Mouse (Mus musculus) heart, embryonic 11.5 days (tissue): ENCODE results near the gene Ctrc. TPM values are rescaled to one million over a fixed set of nuclear protein-coding genes. Genes with fewer than 3 reads are reported as not detected.

Experiments used
- ATAC-seq: fragments of 200-750 bp; cut with Nextera tagmentation; replicated peaks from 2 replicates; pipeline ENCODE4 v1.8.0; 2017; ENCODE audit warnings: moderate library complexity; ENCODE audit not compliant: insufficient number of reproducible peaks, low FRiP score, low TSS enrichment
- H3K27ac ChIP-seq: fragments of 300-500 bp; sonication (generic); 2 replicates; pipeline ENCODE4 v1.5.1; 2014; ENCODE audit warnings: mild to moderate bottlenecking, low read depth, low read length
- H3K27me3 ChIP-seq: fragments of 300-500 bp; sonication (generic); 2 replicates; pipeline ENCODE4 v1.6.1; 2014; ENCODE audit warnings: mild to moderate bottlenecking, low read length, mixed read lengths; ENCODE audit not compliant: control insufficient read depth, insufficient read depth
- H3K36me3 ChIP-seq: fragments of 300-500 bp; sonication (generic); 2 replicates; pipeline ENCODE4 v1.6.1; 2014; ENCODE audit warnings: mild to moderate bottlenecking, low read length, moderate library complexity, mixed read lengths; ENCODE audit not compliant: control insufficient read depth, insufficient read depth
- H3K4me1 ChIP-seq: fragments of 300-500 bp; sonication (generic); 2 replicates; pipeline ENCODE4 v1.6.1; 2014; ENCODE audit warnings: low read length; ENCODE audit not compliant: control insufficient read depth, insufficient read depth
- H3K4me2 ChIP-seq: fragments of 300-500 bp; sonication (generic); 2 replicates; pipeline ENCODE4 v1.6.1; 2014; ENCODE audit warnings: mild to moderate bottlenecking, moderate library complexity
- H3K4me3 ChIP-seq: fragments of 300-500 bp; sonication (generic); 2 replicates; pipeline ENCODE4 v1.5.1; 2014; ENCODE audit warnings: low read depth, low read length
- H3K9ac ChIP-seq: fragments of 300-500 bp; sonication (generic); 2 replicates; pipeline ENCODE4 v1.6.1; 2014; ENCODE audit warnings: mild to moderate bottlenecking, low read depth, low read length, moderate library complexity
- H3K9me3 ChIP-seq: fragments of 300-500 bp; sonication (generic); replicated peaks from 2 replicates; pipeline ENCODE4 v1.6.1; 2016; ENCODE audit warnings: low read length; ENCODE audit not compliant: control insufficient read depth
- WGBS: fragments of 180-500 bp; shearing (Covaris S2); extraction: QIAGEN DNeasy Blood & Tissue Kit; methylation state at CpG from one replicate; pipeline ENCODE4 v1.1.7; 2014; ENCODE audit not compliant: insufficient replicate concordance; 5-methylcytosine and 5-hydroxymethylcytosine counted together
- polyA plus RNA-seq: library from polyadenylated mRNA; unstranded; fragments of >200 nt; fragmentation: Nextera tagmentation; extraction: Ambion mirVana; gene quantifications from 2 replicates; pipeline ENCODE4 v1.2.1, GENCODE M21; 2014

The Ctrc gene
- polyA plus RNA-seq, 1 experiment from 2014 or later, result not detected

DNA sequence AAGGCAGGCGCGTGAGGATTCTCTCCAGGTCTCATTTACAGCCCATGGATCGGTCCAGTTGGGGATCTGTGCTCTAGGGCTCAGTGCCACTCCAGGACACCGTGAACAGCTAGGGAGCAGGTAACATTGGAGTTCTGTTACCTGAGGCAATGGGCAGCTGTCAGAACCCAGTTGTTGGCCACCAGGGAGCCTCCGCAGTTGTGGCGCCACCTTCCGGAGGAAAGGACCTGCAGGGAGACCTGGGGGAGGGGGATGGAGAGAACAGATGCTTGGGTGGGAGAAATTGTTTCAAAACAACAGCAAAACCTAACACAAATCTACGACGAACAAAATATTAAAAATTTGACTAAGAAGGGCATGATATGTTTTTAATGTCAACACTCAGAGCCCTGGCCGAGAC lies 24.1 kb downstream of the Ctrc start:
- H3K27ac ChIP-seq, result no peak overlapping the region
- no peaks in the 10 kb centered on the region for H3K4me1 ChIP-seq
- H3K9me3 ChIP-seq, result no peaks in the 10 kb centered on the region
- ATAC-seq, result no peak
- 61% methylated on average over 10 of the region's 10 CpGs for WGBS
- H3K27me3 ChIP-seq, result no peaks in the 10 kb centered on the region
- no peak overlapping the region for H3K4me2 ChIP-seq
- no peaks in the 10 kb centered on the region for H3K36me3 ChIP-seq
- no peak overlapping the region for H3K9ac ChIP-seq
- H3K4me3 ChIP-seq, result no peak overlapping the region

DNA sequence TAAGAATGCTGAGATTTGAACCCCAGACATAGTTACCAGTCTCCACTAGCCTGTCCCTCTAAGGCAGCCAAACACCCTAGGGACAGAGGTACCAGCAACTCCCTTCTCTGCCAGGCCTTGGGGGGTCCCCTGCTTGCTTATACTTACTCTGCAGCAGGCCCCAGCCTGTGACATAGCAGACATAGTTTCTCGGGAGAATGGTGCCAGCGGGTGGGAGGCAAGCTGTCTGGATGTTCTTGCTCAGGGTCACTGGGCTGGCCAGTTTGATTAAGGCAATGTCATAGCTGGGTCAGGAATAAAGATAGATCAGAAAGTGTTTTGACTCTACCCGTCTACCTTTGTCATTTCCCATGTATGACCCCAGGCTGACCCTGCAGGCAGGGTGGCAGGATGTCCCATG lies 25.0 kb downstream of the Ctrc start:
- no peak overlapping the region for H3K27ac ChIP-seq
- no peak overlapping the region for H3K4me2 ChIP-seq
- H3K36me3 ChIP-seq, result no peaks in the 10 kb centered on the region
- whole genome bisulfite sequencing, result 39% methylated on average over 3 of the region's 3 CpGs
- no peaks in the 10 kb centered on the region for H3K4me1 ChIP-seq
- no peak overlapping the region for H3K9ac ChIP-seq
- no peaks in the 10 kb centered on the region for H3K9me3 ChIP-seq
- H3K27me3 ChIP-seq, result no peaks in the 10 kb centered on the region
- no peak for ATAC-seq
- no peak overlapping the region for H3K4me3 ChIP-seq

DNA sequence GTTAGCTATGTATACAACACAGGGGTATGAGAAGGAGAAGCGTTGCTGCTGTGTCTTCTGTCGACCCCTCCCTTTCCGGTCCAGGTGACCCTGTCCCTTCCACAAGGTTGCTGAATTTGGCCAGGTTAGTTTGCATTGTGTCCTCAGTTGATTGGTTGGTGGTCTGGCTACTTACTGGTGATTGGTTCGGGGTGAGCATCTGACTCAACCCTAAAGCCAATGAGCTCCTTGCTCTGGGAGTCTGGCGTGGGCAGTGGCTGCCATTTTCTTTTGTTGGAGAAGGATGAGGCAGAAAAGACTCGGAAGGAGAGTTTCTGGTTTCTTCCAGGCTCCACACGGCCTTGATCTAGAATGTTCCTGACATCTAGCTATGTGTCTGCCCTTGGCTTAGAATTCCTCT lies 26.8 kb downstream of the Ctrc start:
- WGBS, result 87% methylated on average over 7 of the region's 7 CpGs
- no peak for ATAC-seq
- H3K27me3 ChIP-seq, result no peaks in the 10 kb centered on the region
- H3K4me3 ChIP-seq, result no peak overlapping the region
- no peak overlapping the region for H3K9ac ChIP-seq
- no peaks in the 10 kb centered on the region for H3K9me3 ChIP-seq
- no peaks in the 10 kb centered on the region for H3K4me1 ChIP-seq
- no peak overlapping the region for H3K27ac ChIP-seq
- H3K36me3 ChIP-seq, result no peaks in the 10 kb centered on the region
- no peak overlapping the region for H3K4me2 ChIP-seq

DNA sequence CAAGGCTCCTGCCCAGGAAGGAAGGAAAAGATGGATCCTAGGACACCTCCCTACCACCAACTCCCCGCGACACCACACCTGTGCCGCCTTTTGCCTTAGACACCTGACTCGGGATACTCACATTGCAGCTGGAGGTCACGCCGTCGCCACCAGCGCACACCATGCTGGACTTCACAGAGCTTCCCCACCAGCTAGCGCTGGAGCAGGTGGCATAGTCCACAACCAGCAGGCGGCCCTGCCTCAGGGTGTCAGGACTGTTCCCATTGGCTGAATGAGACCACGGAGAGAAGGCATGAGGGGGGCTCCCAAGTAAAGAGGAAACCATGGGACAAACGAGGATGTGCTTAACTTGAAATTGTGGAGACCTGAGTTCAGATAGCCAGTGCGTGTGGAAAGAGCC lies 27.3 kb downstream of the Ctrc start:
- Histone ChIP-seq H3K4me3 (no peak overlapping the region), H3K9me3 (no peaks in the 10 kb centered on the region), H3K9ac (no peak overlapping the region), H3K27me3 (no peaks in the 10 kb centered on the region), H3K36me3 (no peaks in the 10 kb centered on the region), H3K4me2 (no peak overlapping the region), H3K4me1 (no peaks in the 10 kb centered on the region), H3K27ac (no peak overlapping the region)
- ATAC-seq, result no peak
- WGBS, result 80% methylated on average over 13 of the region's 13 CpGs

DNA sequence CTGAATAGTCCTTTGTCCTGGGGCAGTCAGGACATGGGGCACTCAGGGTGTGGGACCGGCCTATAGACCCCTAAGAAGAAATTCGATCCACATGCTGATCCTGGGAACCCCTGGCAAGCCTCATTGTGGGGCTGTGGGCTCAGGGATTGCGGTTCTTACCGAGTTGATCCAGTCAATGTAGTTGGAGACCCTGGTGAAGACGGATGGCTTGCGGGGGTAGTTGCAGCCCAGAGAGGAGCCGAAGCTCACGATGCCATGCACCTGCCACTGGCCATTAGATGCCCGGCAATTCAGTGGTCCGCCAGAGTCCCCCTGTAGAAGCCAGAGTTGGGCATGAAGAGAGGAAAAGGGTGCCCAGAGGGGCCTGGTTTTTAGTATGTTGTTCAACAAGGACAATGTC lies 28.5 kb downstream of the Ctrc start:
- Histone ChIP-seq H3K27ac (no peak overlapping the region), H3K27me3 (no peaks in the 10 kb centered on the region), H3K9ac (no peak overlapping the region), H3K9me3 (no peaks in the 10 kb centered on the region), H3K4me2 (no peak overlapping the region), H3K4me1 (no peaks in the 10 kb centered on the region), H3K36me3 (no peaks in the 10 kb centered on the region), H3K4me3 (no peak overlapping the region)
- ATAC-seq, result no peak
- WGBS, result 76% methylated on average over 10 of the region's 10 CpGs

DNA sequence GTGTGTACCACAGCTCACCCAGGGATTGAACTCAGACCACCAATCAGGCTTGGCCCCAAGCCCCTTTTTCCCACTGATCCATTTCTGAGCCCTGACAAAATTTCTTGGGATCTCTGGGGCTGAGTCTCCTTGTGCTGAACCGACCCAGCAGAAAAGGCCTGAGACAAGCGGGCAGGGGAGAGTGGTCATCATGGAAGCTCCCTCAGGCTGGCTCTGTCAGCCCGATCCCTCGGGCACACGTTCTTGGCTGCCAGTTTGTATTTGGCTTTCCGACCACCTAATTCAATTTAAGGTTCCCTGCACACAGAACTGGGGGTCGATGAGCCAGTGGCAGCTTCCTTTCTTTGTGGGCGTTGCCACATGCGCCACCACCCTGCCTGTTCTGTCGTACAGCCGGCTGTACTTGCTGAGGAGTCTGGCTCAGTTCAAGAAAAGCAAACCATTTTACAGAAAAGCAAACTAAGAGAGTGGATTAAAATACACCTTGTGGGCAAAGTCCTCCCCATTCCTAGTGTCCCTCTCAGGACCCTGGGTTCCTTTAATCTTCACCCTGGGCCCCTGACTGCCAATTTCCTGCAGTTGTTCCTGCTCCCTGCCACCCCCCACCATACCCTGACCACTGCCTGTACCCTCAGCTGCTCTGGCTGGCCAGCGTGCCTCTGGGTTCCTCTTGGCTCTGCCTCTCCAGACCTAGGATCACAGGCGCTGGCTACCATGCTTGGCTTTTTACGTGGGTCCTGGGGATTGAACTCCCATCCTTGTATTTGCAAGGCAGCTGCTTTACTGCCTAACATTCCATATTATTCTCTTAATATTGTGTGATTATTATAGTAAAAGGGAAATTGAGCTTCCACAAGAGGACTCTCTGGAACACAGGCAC lies 29.1 kb downstream of the Ctrc start:
- no peaks in the 10 kb centered on the region for H3K4me1 ChIP-seq
- H3K27me3 ChIP-seq, result no peaks in the 10 kb centered on the region
- peaks cover 2% of the 10 kb centered on the region; the same call in 1 of the 2 replicates for H3K36me3 ChIP-seq
- H3K4me2 ChIP-seq, result no peak overlapping the region
- H3K27ac ChIP-seq, result no peak overlapping the region
- 71% methylated on average over 14 of the region's 14 CpGs for WGBS
- no peak overlapping the region for H3K4me3 ChIP-seq
- no peaks in the 10 kb centered on the region for H3K9me3 ChIP-seq
- H3K9ac ChIP-seq, result no peak overlapping the region
- no peak for ATAC-seq

DNA sequence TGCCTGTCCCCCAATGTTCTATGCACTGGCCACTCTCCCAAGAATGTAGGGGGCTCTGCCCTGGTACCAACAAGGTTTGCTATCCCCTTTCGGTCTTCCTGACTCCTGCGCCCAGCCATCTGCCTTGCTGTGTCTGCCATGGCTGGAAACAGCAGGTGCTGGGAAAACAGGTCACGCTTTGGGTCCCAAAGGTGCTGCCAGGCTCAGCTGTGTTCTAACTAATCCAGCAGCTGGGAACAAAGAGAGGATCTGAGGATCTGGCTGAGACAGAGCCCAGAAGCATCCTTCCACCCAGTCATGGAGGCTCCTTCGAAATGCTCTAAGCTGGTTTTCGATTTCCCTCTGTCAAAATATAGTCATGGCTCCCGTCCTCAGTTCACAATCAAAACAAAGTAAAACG lies 29.9 kb downstream of the Ctrc start:
- Histone ChIP-seq H3K9me3 (no peaks in the 10 kb centered on the region), H3K4me3 (no peak overlapping the region), H3K4me2 (no peak overlapping the region), H3K36me3 (peaks cover 8% of the 10 kb centered on the region), H3K9ac (no peak overlapping the region), H3K27me3 (no peaks in the 10 kb centered on the region), H3K27ac (no peak overlapping the region), H3K4me1 (no peaks in the 10 kb centered on the region)
- WGBS, result 83% methylated on average over 7 of the region's 7 CpGs
- no peak for ATAC-seq

DNA sequence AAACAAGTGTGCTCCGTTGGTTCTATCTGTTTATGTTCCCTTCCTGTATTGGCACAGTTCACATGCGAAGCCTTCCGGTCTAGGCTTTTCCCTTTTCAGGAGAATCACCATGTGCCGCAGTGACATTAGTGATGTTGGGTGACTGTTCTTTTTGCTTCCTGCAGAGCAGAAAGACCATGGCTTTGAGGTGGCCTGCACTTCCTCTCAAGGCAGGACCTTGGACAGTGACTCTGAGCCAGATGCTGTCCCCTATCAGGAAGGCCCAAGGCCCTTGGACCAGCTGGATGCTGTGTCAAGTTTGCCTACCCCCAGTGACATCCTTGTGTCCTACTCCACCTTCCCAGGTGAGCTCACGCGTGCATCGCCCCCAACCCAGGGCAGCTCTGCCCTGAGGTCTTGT lies 34.8 kb downstream of the Ctrc start:
- ATAC-seq, result no peak
- H3K9me3 ChIP-seq, result no peaks in the 10 kb centered on the region
- no peak overlapping the region for H3K4me3 ChIP-seq
- no peaks in the 10 kb centered on the region for H3K4me1 ChIP-seq
- H3K9ac ChIP-seq, result no peak overlapping the region
- H3K36me3 ChIP-seq, result peaks cover 31% of the 10 kb centered on the region
- H3K27me3 ChIP-seq, result no peaks in the 10 kb centered on the region
- H3K27ac ChIP-seq, result no peak overlapping the region
- WGBS, result 93% methylated on average over 7 of the region's 7 CpGs
- no peak overlapping the region for H3K4me2 ChIP-seq

DNA sequence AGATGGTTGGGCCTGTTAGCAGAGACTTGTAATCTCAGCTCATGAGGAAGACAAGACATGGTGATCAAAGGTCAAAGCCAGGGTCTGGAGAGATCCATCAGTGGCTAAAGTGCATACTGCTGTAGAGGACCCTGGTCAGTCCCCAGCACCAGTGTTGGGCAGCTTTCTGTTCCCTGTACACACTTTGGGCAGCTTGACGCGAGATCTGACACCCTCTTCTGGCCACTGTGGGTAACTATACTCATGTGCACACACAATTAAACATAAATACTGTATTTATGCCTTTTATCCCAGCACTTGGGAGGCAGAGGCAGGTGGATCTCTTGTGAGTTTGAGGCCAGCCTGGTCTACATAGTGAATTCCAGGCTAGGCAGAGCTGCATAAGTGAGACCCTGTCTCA lies 35.2 kb downstream of the Ctrc start:
- Histone ChIP-seq H3K4me2 (no peak overlapping the region), H3K27me3 (no peaks in the 10 kb centered on the region), H3K9me3 (no peaks in the 10 kb centered on the region), H3K4me3 (no peak overlapping the region), H3K9ac (no peak overlapping the region), H3K36me3 (peaks cover 34% of the 10 kb centered on the region), H3K4me1 (no peaks in the 10 kb centered on the region), H3K27ac (no peak overlapping the region)
- no peak for ATAC-seq
- WGBS, result 93% methylated on average over 2 of the region's 2 CpGs
